Mouse (Mus musculus): ENCODE measurements around the gene Camta1. TPM values are rescaled to one million over a fixed set of nuclear protein-coding genes. Genes with fewer than 3 reads are reported as not detected.

Gene Camta1
- polyA plus RNA-seq, 1 experiment, result 19.2 TPM

DNA sequence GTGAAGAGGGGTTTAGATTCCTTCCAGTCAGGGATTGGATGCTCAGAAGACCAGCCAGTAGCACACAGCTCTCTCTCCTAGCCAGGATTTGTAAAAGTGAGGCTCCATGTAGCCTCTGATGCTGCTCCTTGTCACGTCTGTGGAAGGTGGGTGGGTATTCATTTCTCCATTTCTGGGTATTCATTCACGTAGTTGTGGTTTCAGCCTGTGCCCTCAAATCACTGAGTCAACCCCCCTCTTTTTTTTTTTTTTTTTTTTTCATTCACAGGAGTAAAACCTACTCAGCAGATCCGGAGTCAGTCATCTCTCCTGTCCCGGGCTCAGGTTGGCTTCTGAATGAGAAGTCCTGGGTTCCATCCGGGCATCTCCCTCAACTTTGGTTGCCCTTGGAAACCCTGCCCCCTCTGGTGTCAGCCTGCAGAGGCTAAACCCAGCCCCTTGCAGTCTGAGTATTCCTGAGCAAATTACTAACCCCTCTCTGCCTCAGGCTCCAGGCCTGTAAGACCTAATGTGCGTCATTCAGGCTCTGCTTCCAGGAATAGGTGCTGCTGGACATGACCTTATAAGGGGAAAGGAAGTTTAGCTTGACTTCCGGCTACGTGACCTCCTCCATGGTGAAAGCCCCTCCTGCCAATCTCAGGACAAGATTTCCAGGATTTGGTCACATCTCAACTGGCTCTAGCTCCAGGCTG is 944.2 kb downstream of the Camta1 start:
- TF ChIP-seq GATA1 (IDR thresholded peaks at IDR 0.05; ENCODE audit: low read length), result no peak

DNA sequence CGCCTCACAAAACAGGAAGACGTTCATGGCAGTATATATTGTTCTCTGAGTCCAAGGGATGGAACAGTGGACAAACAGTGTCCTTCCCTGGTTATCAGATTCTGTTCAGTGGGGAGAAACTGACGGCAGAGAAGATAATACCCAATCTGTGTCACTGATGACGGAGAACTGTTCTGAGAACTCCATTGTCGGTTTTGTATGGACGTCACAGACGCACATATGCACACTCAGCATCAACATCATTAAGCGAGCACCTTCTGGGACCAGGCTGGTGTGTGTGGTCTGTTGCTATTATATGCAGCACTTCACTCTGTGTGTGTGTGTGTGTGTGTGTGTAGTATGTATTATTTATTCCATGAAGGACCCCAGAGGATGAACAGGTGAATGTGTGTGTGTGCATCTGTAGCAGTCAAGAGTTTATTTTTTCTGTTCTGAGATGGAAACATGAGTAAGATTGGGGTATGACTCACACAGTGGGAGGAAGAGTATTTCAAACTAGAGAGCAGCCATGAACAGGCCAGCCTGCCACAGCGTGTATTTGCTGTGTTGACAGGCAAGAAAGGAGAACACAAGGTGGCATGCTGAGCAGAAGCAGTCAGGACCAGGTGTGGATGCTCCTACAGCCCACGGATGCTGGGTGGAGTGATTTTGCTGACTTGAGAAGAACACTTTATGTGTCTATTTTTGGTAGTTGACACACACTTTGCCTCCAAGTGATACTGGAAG is 946.3 kb downstream of the Camta1 start:
- TF ChIP-seq GATA1 (IDR thresholded peaks at IDR 0.05; ENCODE audit: low read length), result no peak

DNA sequence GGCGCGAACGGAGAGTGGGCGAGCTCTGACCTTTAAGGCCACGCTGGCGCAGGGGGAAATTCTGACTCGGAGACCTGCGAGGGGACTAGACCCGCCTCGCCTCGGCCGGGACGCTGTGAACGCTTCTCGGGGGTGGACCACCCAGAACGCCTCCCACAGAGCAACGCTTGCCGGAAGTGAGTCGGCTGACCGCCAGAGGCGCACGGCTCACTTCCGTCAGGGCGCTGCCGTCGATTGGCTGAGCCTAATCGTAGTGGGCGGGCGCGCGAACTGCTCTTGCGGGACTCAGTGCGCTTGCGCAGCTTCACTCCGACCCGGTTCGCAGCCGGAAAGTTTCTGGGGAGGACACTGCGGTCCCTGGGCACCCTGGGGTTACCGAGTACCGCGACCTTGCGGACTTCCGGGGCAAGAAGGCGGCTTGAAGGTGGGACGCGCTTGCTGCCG is 947.4 kb downstream of the Camta1 start, which contains the start of the genes Park7 and Tnfrsf9:
Gene Park7 (minus strand): TSS at position 148 of the 444 bp plus-strand sequence.
Gene Tnfrsf9 (plus strand): TSS at position 273 of the 444 bp plus-strand sequence.
- no peak for TF ChIP-seq GATA1 (IDR thresholded peaks at IDR 0.05; ENCODE audit: low read length)

DNA sequence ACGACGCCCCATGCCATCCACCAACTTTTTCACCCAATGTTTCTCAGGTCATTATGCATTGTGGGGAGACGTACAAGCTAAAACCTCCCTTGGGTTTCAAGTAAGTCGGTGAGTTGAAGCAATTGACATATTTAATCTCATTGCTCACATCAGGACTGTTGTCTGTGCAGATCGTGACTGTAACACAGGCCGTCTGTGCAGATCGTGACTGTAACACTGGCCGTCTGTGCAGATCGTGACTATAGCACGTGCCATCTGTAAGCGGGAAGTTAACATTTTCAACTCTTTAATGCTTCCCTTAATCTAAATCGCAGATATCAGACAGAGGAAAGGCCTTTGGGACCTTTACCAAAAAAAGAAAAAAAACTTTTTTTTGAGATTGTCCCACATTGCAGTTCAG is 947.9 kb downstream of the Camta1 start:
- TF ChIP-seq GATA1 (IDR thresholded peaks at IDR 0.05; ENCODE audit: low read length), result no peak

DNA sequence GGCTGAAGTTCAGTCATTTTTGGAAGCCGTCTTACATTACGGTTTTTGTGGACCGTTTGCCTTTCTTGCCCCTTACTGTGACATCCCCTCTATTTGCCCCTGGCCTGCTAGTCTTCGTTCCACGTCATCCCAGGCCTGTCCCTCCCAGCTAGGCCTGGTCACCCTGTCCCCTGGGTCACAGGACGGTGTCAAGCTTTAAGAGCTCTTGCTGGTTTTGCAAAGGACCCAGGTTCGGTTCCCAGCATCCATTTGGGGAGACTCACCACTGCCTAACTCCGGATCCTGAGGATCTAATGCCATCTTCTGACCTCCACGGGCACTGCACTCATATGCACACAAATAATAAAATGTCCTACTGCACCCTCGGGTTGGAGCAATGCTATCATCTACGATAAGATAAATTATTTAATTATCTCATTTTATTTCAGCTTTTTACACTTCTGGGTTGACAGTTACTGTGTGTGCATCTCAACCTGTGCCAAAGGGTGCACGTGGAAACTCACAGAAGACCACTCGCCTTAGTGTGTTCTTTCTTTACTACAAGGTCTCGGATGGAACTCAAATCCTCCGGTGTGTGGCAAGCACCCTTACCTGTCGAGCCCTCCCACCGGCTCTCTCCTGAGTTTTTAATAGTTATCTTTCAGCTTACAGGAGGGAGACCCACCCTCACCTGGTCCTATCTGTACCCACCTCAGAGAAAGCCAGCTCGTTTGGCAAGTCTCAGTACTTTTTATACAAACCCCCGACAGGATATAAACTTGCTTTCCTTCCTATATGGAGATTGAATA is 951.3 kb downstream of the Camta1 start:
- TF ChIP-seq GATA1 (IDR thresholded peaks at IDR 0.05; ENCODE audit: low read length), result no peak

DNA sequence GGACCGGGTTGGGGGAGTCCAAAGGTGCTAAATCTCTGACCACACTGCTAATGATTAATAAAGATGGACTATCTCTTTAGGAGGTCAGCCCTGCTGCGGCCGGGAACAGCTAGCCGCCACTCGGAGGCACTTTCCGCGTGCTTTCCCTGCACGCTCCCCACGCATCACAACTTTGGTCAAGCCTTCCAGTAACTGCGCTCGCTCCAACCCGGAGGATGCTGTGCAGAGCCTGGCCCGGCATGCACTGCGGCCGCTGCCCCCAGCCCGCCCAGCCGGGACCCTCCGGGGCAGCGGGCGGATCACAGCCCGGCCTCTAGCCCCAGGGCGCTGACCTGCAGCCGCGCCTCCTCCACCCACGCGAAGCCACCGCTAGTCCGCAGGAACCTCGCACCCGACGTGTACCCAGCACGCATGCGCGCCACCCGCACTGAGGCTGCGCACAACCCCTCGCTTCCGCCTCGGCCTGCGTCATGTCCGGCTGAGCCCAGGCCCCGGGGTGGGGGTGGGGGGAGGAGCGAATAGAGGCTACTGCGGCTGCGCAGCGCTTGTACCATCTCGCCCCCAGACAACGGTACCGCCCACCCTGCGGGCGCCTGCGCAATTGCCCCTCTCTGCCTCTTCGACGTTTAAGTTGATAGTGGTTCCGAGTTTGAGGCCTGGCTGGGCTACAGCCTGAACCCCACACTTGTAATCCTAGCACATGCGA is 952.1 kb downstream of the Camta1 start:
- no peak for TF ChIP-seq GATA1 (IDR thresholded peaks at IDR 0.05; ENCODE audit: low read length)

DNA sequence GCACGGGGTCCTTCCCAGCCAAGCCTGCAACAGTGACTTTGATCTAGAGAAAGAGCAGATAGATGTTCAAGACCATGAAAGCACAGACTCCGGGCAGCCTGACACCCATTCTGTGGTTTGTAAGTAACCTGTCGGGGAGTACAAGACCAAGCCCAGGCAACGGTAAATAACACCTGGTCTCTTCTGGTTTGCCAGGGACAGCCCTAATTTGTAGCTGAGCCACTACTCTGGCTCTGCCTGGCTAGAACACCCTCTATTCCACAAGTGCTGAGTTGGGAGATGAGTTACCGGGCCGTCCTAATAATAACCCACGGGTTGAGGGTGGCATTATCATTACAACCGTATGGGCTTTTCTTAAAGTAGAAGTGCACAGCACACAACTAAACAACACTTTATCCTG is 954.6 kb downstream of the Camta1 start:
- no peak for TF ChIP-seq GATA1 (IDR thresholded peaks at IDR 0.05; ENCODE audit: low read length)

DNA sequence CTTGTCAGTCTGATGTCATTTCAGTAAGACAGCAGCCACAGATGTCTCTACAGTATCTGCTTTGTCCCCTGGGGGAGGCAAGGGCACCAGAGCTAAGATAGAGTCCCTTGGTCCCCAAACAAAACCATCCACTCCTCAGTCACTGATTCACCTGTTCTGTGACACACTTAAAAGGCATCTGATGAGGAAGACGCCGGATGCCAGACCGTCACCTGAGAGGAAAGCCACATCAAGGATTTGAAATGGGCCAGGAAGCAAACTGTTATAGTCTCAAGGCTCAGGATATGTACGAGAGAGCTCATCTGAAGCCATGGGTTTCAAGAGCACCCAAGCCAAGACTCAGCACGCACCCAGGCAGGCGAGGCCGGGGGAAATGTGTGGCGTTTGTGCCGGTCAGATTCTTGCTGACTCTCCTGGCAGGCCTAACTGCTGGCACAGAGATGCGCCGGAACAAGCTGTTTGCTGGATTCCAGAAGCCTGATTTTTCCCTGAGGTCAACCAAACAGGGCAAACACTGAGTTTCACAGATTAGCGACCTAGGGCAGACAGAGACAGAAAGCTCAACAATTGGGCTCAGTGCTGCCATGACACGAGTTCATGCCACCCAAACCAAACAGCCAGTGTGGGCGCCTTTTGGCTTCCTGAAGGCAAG is 958.5 kb downstream of the Camta1 start:
- no peak for TF ChIP-seq GATA1 (IDR thresholded peaks at IDR 0.05; ENCODE audit: low read length)

DNA sequence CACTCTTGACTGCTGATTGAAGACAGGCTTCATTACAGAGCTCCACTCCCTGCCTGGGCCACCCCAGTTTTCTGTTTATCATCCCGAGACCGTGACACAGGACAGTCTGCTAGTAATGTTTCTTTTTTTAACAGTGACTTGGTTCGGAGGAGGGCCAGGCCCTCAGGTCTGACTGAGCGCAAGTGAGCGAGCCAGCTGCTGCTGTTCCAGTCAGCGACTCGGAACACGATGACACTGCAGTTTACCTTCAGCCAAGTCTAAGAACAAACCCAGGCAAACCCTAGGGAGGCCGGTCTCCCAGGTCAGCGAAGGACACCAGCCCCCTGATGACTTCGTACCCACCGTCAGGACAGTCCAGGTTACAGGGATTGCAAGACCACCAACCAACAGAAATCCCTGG is 959.6 kb downstream of the Camta1 start:
- no peak for TF ChIP-seq GATA1 (IDR thresholded peaks at IDR 0.05; ENCODE audit: low read length)

DNA sequence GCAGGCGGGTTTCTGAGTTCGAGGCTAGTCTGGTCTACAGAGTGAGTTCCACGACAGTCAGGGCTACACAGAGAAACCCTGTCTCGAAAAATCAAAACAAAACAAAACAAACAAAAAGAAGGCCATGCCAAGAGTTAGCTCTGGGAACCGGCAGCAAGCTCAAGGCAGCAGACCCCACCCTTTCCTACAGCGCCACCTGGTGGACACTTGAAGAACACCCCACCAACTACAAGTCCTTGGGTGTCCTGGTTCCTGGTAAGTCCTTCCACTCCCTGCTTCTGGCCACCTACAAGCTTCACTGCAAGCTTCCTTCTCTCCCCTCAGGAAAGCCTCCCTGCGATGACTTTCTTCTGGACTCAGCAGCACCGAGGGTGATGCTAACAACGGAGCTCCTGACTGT is 960.0 kb downstream of the Camta1 start:
- no peak for TF ChIP-seq GATA1 (IDR thresholded peaks at IDR 0.05; ENCODE audit: low read length)

DNA sequence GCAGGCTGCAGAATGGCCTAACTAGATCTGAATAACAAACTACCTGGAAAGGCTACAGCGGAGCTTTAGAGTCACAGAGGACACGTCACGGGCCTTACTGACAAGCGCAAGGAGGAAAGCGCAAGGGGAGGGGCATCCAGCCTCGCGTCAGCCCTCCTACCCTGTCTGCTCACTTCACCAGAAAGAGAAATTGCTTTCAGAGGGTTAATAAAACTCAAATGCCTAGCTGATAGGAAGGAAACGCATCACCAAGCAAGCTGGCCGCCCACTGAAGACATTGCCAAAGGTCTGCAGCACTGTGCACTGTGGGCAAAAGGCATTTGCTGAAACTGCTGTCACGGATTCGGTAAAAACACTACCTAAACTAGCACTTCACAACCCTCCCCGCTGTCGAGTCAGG is 961.2 kb downstream of the Camta1 start:
- no peak for TF ChIP-seq GATA1 (IDR thresholded peaks at IDR 0.05; ENCODE audit: low read length)

DNA sequence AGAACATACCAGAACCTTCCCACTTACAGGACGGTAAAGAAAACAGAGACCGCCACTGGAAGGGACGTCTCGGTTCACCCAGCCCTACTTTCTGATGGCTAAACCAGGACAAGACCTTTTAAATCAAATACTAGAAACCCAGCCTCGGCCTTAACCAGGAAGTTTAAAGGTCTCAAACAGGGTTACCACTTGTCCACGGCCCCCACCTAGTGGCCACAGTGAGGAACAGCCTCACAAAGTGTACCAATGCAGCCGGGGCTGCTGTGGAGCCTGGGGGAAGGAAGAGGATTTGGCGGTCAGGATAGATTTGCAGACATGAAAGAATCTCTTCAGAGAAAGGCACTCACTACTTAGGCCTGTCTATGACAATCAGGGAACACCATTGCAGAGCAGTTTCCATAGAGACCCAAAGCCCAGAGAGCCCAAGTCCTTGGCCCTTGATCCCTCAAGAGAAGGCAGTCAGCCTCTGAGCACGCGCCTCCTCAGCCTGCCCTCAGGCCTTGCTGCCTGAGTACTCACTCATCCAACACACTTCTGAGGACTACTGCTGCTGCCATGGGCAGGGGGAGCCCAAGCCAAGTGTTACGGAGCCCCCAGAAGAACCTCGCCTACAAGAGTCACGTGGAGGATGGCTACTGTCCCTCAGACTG is 962.8 kb downstream of the Camta1 start:
- TF ChIP-seq GATA1 (IDR thresholded peaks at IDR 0.05; ENCODE audit: low read length), result no peak

DNA sequence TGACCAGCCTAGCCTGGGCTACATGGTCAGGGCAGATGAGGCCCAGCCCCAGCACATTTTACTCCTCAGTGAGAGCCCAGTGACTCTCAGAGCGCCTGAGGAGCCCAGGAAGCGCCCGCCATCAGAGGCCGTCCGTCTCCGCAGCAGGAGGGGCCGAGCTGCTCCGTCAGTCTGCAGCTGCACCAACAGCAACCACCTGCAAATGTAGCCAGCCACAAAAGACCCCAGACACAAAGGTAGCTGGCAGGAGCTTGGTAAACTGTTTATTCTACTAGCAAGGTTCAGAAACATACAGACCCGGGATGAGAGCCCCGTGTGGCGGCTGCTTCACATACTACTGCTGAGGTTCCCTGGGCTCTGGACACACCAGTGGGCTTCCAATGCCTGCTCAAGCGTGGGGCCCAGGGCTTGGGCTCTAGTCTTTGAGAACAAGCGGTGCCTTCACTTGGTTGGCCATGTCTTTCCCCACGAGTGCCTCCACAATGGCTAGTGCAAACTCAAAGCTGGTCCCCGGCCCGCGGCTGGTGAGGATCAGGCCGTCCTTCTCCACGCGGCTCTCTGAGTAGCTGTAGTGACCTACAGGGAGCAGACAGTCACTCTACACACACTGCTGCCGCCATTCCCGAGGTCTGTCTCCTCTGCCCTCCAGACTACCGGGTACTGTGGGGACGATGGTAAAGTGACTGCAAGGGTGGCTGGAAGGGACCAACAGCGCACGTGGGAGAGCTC is 964.6 kb downstream of the Camta1 start:
- TF ChIP-seq GATA1 (IDR thresholded peaks at IDR 0.05; ENCODE audit: low read length), result no peak
